Mouse (Mus musculus): ENCODE measurements at regions not wholly inside any gene's neighbourhood (a gene's known extent, or its start where the extent isn't known, plus 50 kb on each side); places are given as distances from the start of the nearest gene placed in this dataset.

DNA sequence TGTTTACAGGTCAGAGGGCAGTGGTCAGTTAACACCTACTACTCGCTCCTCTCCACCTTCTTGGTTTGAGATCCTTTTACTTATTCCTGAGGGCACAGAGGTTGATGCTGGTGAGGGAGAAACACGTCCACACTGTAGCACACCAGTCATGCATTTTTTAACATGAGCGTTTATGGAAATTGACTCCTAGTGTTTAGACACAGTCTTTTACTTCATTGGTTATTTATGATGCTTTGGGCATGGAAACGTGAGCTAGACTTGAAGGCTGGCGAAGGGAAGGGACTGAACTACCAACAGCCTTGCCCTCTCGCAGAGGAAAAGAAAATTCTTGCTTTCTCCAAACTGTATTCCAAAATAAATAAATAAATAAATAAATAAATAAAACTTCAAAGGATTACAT is 61.6 kb upstream of the Daam1 start:
- no peak for DNase-seq (ENCODE audit: low read depth in 2 of 2, low spot score in 2 of 2)

GRCm38 (mm10) chr12:71773891-71774290 is 57.0 kb upstream of the Daam1 start:
- no peak for DNase-seq (ENCODE audit: low read depth in 2 of 2, low spot score in 2 of 2)

- no peak for DNase-seq (ENCODE audit: low read depth in 2 of 2, low spot score in 2 of 2)
Observed at GRCm38 (mm10) chr12:71775126-71775525, 55.8 kb upstream of the Daam1 start.

- no peak for DNase-seq (ENCODE audit: low read depth in 2 of 2, low spot score in 2 of 2)
Observed at GRCm38 (mm10) chr12:71778137-71778536, 52.7 kb upstream of the Daam1 start.

- no peak for DNase-seq (ENCODE audit: low read depth in 2 of 2, low spot score in 2 of 2)
Observed at GRCm38 (mm10) chr12:71778948-71779347, 51.9 kb upstream of the Daam1 start.

GRCm38 (mm10) chr12:71779418-71779817 is 51.5 kb upstream of the Daam1 start:
- no peak for DNase-seq (ENCODE audit: low read depth in 2 of 2, low spot score in 2 of 2)
